Mouse (Mus musculus) midbrain, postnatal 0 days (tissue): ENCODE measurements around the gene Sympk. TPM values are rescaled to one million over a fixed set of nuclear protein-coding genes. Genes with fewer than 3 reads are reported as not detected.
"Not testable (repeated sequence)": the region's sequence is repeated elsewhere in the genome, so short reads cannot be mapped to it uniquely, and the experiment has no call there.

Experiments
- ATAC-seq: fragments of 200-750 bp; cut with Nextera tagmentation; 2 replicates; pipeline ENCODE4 v1.8.0; 2017; ENCODE audit warnings: moderate number of reproducible peaks, mild to moderate bottlenecking, moderate TSS enrichment, moderate library complexity; ENCODE audit not compliant: low FRiP score
- DNase-seq: peaks from one replicate; pipeline ENCODE4 v3.0.0-alpha.2; 2015; ENCODE audit warnings: low spot score
- H3K27ac ChIP-seq: fragments of 300-500 bp; sonication (generic); 2 replicates; pipeline ENCODE4 v1.5.1; 2014; ENCODE audit warnings: low read depth, mild to moderate bottlenecking, low read length, mixed read lengths
- H3K27me3 ChIP-seq: fragments of 300-500 bp; sonication (generic); 2 replicates; pipeline ENCODE4 v1.6.1; 2014; ENCODE audit warnings: low read length, control low read depth, mixed read lengths; ENCODE audit not compliant: insufficient read depth
- H3K36me3 ChIP-seq: fragments of 300-500 bp; sonication (generic); 2 replicates; pipeline ENCODE4 v1.6.1; 2014; ENCODE audit warnings: low read length, control low read depth, mixed read lengths; ENCODE audit not compliant: insufficient read depth
- H3K4me1 ChIP-seq: fragments of 300-500 bp; sonication (generic); 2 replicates; pipeline ENCODE4 v1.6.1; 2014; ENCODE audit warnings: mild to moderate bottlenecking, control low read depth, antibody characterized with exemption, low read length, mixed read lengths; ENCODE audit not compliant: insufficient read depth
- H3K4me2 ChIP-seq: fragments of 300-500 bp; sonication (generic); 2 replicates; pipeline ENCODE4 v1.6.1; 2014; ENCODE audit warnings: low read depth, mild to moderate bottlenecking, low read length, mixed read lengths; ENCODE audit not compliant: poor library complexity, severe bottlenecking
- H3K4me3 ChIP-seq: fragments of 300-500 bp; sonication (generic); 2 replicates; pipeline ENCODE4 v1.5.1; 2014; ENCODE audit warnings: low read depth, mild to moderate bottlenecking, low read length, moderate library complexity
- H3K9ac ChIP-seq: fragments of 300-500 bp; sonication (generic); replicated peaks from 2 replicates; pipeline ENCODE4 v1.6.1; 2014; ENCODE audit warnings: mild to moderate bottlenecking, low read length, moderate library complexity, mixed read lengths; ENCODE audit not compliant: poor library complexity, severe bottlenecking
- H3K9me3 ChIP-seq: fragments of 300-500 bp; sonication (generic); 2 replicates; pipeline ENCODE4 v1.6.1; 2016; ENCODE audit warnings: low read length, control low read depth
- CTCF ChIP-seq: IDR thresholded peaks from 2 replicates; pipeline ENCODE4 v1.5.1; 2016; ENCODE audit warnings: antibody characterized with exemption, mild to moderate bottlenecking
- WGBS: fragments of 180-500 bp; shearing (Covaris S2); extraction: QIAGEN DNeasy Blood & Tissue Kit; methylation state at CpG from one replicate; pipeline ENCODE4 v1.1.7; 2014; 5-methylcytosine and 5-hydroxymethylcytosine counted together
- polyA plus RNA-seq: library from polyadenylated mRNA; unstranded; fragments of >200 nt; fragmentation: Nextera tagmentation; extraction: Ambion mirVana; gene quantifications from 2 replicates; pipeline ENCODE4 v1.2.1, GENCODE M21; 2015
- total RNA-seq: library from RNA; depleted of rRNA; stranded (reverse); fragments of >200 nt; gene quantifications from 2 replicates; pipeline ENCODE4 v1.2.3, GENCODE M21; 2014

The Sympk gene
- total and polyA plus RNA-seq, 2 experiments from 2014 or later, result 19.5 to 74.2 TPM

GRCm38 (mm10) chr7:19071024-19071423, 46.8 kb downstream of the Sympk start:
- H3K9ac ChIP-seq, H3K4me1 ChIP-seq, DNase-seq, H3K27me3 ChIP-seq, H3K36me3 ChIP-seq, H3K9me3 ChIP-seq, H3K4me3 ChIP-seq, ATAC-seq, H3K4me2 ChIP-seq, H3K27ac ChIP-seq: not testable (repeated sequence)
- TF ChIP-seq CTCF, result peak; percentile 26; the same call in 1 of the 2 replicates
- 58% methylated on average over 3 of the region's 3 CpGs for WGBS

DNA sequence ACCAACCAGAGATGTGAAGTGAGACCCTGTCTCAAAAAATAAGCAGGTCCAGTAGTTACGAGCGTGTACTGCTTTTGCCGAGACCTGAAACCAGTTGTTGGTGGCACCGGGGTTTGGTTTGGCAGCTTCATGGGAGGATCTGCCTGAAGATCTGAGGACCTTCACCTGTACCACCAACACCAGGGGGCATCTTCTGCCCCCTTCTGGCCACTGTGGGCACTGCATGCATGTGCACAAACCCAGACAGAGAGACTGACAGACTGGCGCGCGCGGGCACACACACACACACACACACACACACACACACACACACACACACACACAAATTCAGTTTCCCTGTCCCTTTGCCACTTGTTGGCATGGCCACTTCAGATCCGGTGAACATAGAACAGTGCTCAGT, 49.3 kb downstream of the Sympk start:
- H3K9ac ChIP-seq, result no peak overlapping the region
- DNase-seq, result no peak

DNA sequence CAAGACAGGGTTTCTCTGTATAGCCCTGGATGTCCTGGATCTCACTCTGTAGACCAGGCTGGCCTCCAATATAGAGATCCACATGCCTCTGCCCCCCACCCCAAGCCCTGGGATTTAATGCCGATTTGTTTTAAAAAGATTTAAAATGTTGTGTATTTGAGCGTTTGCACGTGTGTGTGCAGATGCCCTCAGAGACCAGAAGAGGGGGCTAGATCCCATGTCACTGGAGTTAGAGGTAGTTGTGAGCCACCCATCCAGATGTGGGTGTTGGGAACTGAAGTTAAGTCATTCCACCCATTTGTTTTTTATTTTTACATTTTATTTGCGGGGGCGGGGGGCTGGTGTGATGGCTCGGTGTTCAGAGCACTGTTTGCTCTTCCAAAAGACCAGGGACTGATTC, 50.3 kb downstream of the Sympk start:
- H3K27me3 ChIP-seq, result no peaks in the 10 kb centered on the region
- WGBS, result 95% methylated on average over 6 of the region's 6 CpGs
- no peak overlapping the region for H3K4me2 ChIP-seq
- H3K27ac ChIP-seq, result no peak overlapping the region
- H3K4me1 ChIP-seq, result peaks cover 5% of the 10 kb centered on the region; the same call in 1 of the 2 replicates
- DNase-seq, result no peak
- peak; percentile 30; the same call in 1 of the 2 replicates for TF ChIP-seq CTCF
- no peak overlapping the region for H3K4me3 ChIP-seq
- no peaks in the 10 kb centered on the region for H3K9me3 ChIP-seq
- peaks cover 7% of the 10 kb centered on the region for H3K36me3 ChIP-seq
- H3K9ac ChIP-seq, result no peak overlapping the region
- ATAC-seq, result no peak

More for the DNA sequence above, 49.3 kb downstream of the Sympk start:
- no peaks in the 10 kb centered on the region for H3K9me3 ChIP-seq
- no peak overlapping the region for H3K4me3 ChIP-seq
- ATAC-seq, result no peak
- H3K4me2 ChIP-seq, result no peak overlapping the region
- TF ChIP-seq CTCF, result peak; percentile 61
- H3K4me1 ChIP-seq, result peaks cover 5% of the 10 kb centered on the region; the same call in 1 of the 2 replicates
- no peaks in the 10 kb centered on the region for H3K27me3 ChIP-seq
- WGBS, result 81% methylated on average over 9 of the region's 9 CpGs
- H3K36me3 ChIP-seq, result peaks cover 3% of the 10 kb centered on the region; the same call in 1 of the 2 replicates
- H3K27ac ChIP-seq, result no peak overlapping the region

DNA sequence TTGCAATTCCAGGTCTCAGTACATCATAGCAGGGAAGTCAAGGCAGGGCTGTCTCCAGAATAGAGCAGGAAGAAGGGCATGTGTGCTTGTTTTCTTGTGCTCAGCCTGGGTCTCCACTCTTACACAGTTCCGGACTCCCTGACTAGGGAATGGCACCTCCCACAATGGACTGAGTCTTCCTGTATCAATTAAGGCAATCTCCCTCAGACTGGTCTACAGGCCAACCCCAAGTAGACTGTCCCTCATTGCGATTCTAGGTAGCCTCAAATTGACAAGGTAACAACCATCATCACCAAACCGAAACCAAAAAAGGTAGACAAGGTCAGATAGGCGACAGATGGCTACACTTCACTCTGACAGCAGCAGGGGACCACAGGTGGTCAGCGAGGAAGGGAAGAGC, 51.1 kb downstream of the Sympk start:
- no peak for DNase-seq
- H3K4me2 ChIP-seq, result peak overlapping the region; percentile 78
- H3K9ac ChIP-seq, result peak overlapping the region; percentile 5; the same call in 1 of the 2 replicates
- TF ChIP-seq CTCF, result no peak
- H3K36me3 ChIP-seq, result peaks cover 14% of the 10 kb centered on the region
- ATAC-seq, result no peak
- H3K4me3 ChIP-seq, result peak overlapping the region; percentile 99; the same call in 1 of the 2 replicates
- H3K27me3 ChIP-seq, result no peaks in the 10 kb centered on the region
- peak overlapping the region; percentile 21; the same call in 1 of the 2 replicates for H3K27ac ChIP-seq
- WGBS, result 60% methylated on average over 5 of the region's 5 CpGs
- H3K4me1 ChIP-seq, result peaks cover 5% of the 10 kb centered on the region; the same call in 1 of the 2 replicates
- H3K9me3 ChIP-seq, result no peaks in the 10 kb centered on the region

DNA sequence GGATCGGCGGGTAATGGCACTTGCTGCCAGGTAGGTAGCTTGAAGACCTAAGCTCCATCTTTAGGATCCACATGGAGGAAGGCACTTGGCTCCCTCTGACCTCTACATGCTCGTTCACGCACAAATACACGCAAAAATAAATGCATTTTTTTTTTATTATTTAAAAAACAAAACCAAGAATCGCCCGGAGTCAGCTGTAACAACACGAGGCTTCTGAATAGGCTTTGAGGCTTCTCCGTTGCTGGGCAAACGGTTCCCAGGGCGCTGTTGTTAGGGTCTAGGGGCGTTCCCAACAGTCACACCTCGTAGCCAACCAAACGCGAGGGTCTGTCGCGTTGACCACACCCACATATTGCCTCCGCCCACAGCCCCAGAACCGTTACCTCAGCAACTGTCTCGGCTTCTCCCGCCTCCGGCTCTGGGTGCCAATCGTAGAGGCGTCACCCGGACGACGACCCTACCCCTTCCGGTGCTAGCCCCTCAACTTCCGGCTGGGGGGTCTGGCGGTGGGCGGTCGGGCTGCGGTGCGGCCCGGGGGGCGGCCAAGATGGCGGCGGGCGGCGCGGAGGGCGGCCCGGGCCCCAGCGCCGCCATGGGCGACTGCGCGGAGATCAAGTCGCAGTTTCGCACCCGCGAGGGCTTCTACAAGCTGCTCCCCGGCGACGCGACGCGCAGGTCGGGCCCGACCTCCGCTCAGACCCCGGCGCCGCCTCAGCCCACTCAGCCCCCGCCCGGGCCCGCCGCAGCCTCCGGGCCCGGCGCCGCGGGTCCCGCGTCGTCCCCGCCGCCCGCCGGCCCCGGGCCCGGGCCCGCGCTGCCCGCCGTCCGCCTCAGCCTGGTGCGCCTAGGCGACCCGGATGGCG, 51.8 kb downstream of the Sympk start, which contains the start of gene Dmwd:
Gene Dmwd (plus strand): TSS at position 505 of the 863 bp plus-strand sequence.
- Histone ChIP-seq H3K4me2 (peak within 1 kb of the TSS; percentile 78), H3K4me3 (peak within 1 kb of the TSS; percentile 99), H3K9me3 (no peaks in the 10 kb centered on the region), H3K9ac (peak within 1 kb of the TSS; percentile 95), H3K36me3 (peaks cover 21% of the 10 kb centered on the region), H3K27ac (peak within 1 kb of the TSS; percentile 83), H3K4me1 (peaks cover 5% of the 10 kb centered on the region; the same call in 1 of the 2 replicates), H3K27me3 (no peaks in the 10 kb centered on the region)
- DNase-seq, result peak; percentile 99
- TF ChIP-seq CTCF, result no peak
- 1% methylated on average over 63 of the region's 91 CpGs for WGBS
- peak; percentile 98 for ATAC-seq

DNA sequence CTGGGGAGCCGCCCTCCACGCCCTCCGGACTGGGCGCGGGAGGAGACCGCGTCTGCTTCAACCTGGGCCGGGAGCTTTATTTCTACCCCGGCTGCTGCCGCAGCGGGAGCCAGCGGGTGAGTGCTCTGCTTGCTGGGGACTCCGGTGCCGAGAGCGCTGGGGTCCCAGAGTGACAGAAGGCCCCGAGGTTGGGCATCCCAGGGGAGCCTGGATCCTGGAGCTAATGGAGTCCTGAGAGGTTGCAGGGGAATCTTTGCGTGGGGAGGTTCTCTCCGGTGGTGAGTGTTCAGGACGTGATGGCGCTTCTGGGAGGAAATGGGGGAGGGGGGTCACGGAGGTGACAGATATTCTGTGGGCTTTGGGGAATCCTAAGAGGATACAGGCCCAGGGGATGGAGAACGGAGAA, 52.4 kb downstream of the Sympk start:
- WGBS, result under 1% methylated on average over 22 of the region's 22 CpGs
- Histone ChIP-seq H3K36me3 (peaks cover 27% of the 10 kb centered on the region), H3K4me3 (peak overlapping the region; percentile 99), H3K9ac (peak overlapping the region; percentile 95), H3K9me3 (no peaks in the 10 kb centered on the region), H3K27me3 (no peaks in the 10 kb centered on the region), H3K27ac (peak overlapping the region; percentile 83), H3K4me2 (peak overlapping the region; percentile 78), H3K4me1 (peaks cover 5% of the 10 kb centered on the region; the same call in 1 of the 2 replicates)
- DNase-seq (no peak), ATAC-seq (no peak; the same call in 1 of the 2 replicates)
- TF ChIP-seq CTCF, result no peak
